Mouse (Mus musculus) thymus, adult 2 months (tissue): ENCODE results near the gene Gabrg3. TPM values are rescaled to one million over a fixed set of nuclear protein-coding genes. Genes with fewer than 3 reads are reported as not detected.

Experiments
- DNase-seq: peaks from one replicate; pipeline ENCODE4 v3.0.0; 2021
- H3K27ac ChIP-seq: fragments of 200-500 bp; 2 replicates; pipeline ENCODE4 v1.5.1; 2012; ENCODE audit warnings: low read length, control low read depth; ENCODE audit not compliant: control insufficient read depth, insufficient read depth
- H3K27me3 ChIP-seq: fragments of 200-500 bp; 2 replicates; pipeline ENCODE4 v1.6.1; 2012; ENCODE audit warnings: mild to moderate bottlenecking, low read length, moderate library complexity, mixed read lengths; ENCODE audit not compliant: control insufficient read depth, insufficient read depth
- H3K36me3 ChIP-seq: fragments of 200-500 bp; 2 replicates; pipeline ENCODE4 v1.6.1; 2012; ENCODE audit warnings: mild to moderate bottlenecking, low read length, moderate library complexity; ENCODE audit not compliant: control insufficient read depth, insufficient read depth
- H3K4me1 ChIP-seq: fragments of 200-500 bp; replicated peaks from 2 replicates; pipeline ENCODE4 v1.6.1; 2012; ENCODE audit warnings: low read length; ENCODE audit not compliant: control insufficient read depth, insufficient read depth
- H3K4me3 ChIP-seq: fragments of 200-500 bp; 2 replicates; pipeline ENCODE4 v1.5.1; 2012; ENCODE audit warnings: mild to moderate bottlenecking, low read length, control low read depth, moderate library complexity; ENCODE audit not compliant: control insufficient read depth, insufficient read depth
- CTCF ChIP-seq: fragments of 200-500 bp; IDR thresholded peaks from 2 replicates; pipeline ENCODE4 v1.5.1; 2012; ENCODE audit warnings: mild to moderate bottlenecking, control low read depth, low read length, moderate library complexity, borderline replicate concordance; ENCODE audit not compliant: control insufficient read depth, poor library complexity, insufficient read depth; ENCODE audit errors: extremely low read depth
- POLR2A ChIP-seq: fragments of 200-500 bp; IDR thresholded peaks from 2 replicates; pipeline ENCODE4 v1.6.1; 2012; ENCODE audit warnings: mild to moderate bottlenecking, low read length, control low read depth, moderate library complexity; ENCODE audit not compliant: control insufficient read depth, poor library complexity, insufficient read depth; ENCODE audit errors: extremely low read depth
- WGBS: fragments of 180-500 bp; shearing (Covaris S2); methylation state at CpG from one replicate; pipeline ENCODE4 v1.1.7; 2018; 5-methylcytosine and 5-hydroxymethylcytosine counted together
- polyA plus RNA-seq: library from polyadenylated mRNA; depleted of rRNA; stranded (reverse); fragments of >200 nt; gene quantifications from 2 replicates; pipeline ENCODE4 v1.2.3, GENCODE M21; 2012

Gene Gabrg3
- polyA plus RNA-seq, 1 experiment, result 0.15 TPM

DNA sequence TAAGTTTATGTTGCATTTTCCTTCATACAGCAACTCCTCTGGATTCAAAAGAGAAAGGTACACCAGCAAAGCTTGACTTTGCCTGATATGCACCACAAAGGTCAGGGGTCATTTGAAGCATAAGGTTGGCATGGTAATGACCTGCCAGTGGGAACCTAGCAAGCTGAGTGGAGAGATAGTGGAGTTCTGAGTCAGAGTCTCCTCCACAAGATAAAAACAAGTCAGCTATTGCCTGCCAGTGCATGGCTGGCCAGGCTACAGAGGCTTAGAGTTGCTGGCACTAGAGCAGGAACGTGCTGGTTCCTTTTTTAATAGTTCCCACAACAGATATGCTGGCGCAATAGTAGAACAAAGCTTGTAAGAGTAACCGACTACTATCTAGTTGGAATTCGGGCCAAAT, 6.6 kb upstream of the Gabrg3 start:
- TF ChIP-seq POLR2A, result no peak
- TF ChIP-seq CTCF, result no peak
- H3K4me3 ChIP-seq, result no peak overlapping the region
- no peaks in the 10 kb centered on the region for H3K36me3 ChIP-seq
- H3K27ac ChIP-seq, result no peak overlapping the region
- H3K27me3 ChIP-seq, result no peaks in the 10 kb centered on the region
- no peaks in the 10 kb centered on the region for H3K4me1 ChIP-seq
- 76% methylated on average over 4 of the region's 4 CpGs for WGBS
- DNase-seq, result no peak

DNA sequence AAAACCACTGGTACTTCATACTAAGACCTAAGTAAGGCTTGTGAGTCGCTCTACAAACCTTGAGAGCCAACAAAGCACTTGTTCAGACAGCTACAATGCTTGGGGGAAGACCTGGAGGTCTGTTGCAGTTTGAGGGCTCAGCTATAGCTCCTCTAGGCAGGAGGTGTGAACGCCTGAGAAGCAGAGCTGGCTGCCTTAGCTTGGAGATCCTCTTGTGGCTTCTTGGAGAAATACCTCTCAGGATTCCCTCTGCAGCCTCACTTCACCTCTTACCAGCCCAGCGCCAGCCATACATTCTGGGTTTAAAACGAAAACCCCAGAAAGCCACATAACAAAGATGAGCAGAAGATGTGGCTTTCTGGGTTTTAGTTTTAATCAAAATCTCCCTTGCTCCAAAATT, 3.1 kb upstream of the Gabrg3 start:
- no peak for DNase-seq
- no peak overlapping the region for H3K4me3 ChIP-seq
- H3K36me3 ChIP-seq, result no peaks in the 10 kb centered on the region
- no peak overlapping the region for H3K27ac ChIP-seq
- TF ChIP-seq POLR2A (no peak), CTCF (no peak)
- 42% methylated on average over 4 of the region's 4 CpGs for WGBS
- no peaks in the 10 kb centered on the region for H3K4me1 ChIP-seq
- H3K27me3 ChIP-seq, result no peaks in the 10 kb centered on the region

GRCm38 (mm10) chr7:57387341-57387654, 310 bp upstream of the Gabrg3 start:
- H3K4me1 ChIP-seq, result no peaks in the 10 kb centered on the region

GRCm38 (mm10) chr7:57384112-57384511, 2.9 kb downstream of the Gabrg3 start:
- TF ChIP-seq CTCF (no peak), POLR2A (no peak)
- no peak overlapping the region for H3K27ac ChIP-seq
- 22% methylated on average over 4 of the region's 4 CpGs for WGBS
- DNase-seq, result no peak
- H3K27me3 ChIP-seq, result no peaks in the 10 kb centered on the region
- no peaks in the 10 kb centered on the region for H3K4me1 ChIP-seq
- H3K36me3 ChIP-seq, result no peaks in the 10 kb centered on the region
- no peak overlapping the region for H3K4me3 ChIP-seq

More at GRCm38 (mm10) chr7:57387341-57387654, 310 bp upstream of the Gabrg3 start:
- WGBS, result 25% methylated on average over 6 of the region's 6 CpGs
- no peak overlapping the region for H3K27ac ChIP-seq
- no peak for DNase-seq
- TF ChIP-seq CTCF, result no peak
- TF ChIP-seq POLR2A, result no peak
- H3K4me3 ChIP-seq, result no peak overlapping the region
- H3K36me3 ChIP-seq, result no peaks in the 10 kb centered on the region
- no peaks in the 10 kb centered on the region for H3K27me3 ChIP-seq

DNA sequence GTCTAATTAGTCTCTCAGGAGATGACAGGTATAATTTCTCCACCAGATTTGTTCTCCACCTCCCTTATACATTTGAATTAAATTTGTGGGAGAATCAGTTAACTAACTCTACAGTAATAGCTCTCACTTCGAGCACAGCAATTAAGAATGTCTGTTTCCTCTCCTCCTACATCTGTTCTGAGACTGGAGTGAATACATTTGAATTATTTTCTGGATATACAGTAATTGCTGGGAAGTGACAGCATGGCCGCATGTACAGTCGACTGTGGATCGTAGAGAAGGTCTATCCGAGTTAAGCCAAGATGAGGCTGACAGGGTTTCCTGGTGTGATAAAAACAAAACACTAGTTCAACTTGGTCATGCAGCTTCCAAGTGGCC, 21.0 kb downstream of the Gabrg3 start:
- H3K4me1 ChIP-seq, result no peaks in the 10 kb centered on the region
- H3K27ac ChIP-seq, result no peak overlapping the region
- no peak for DNase-seq
- H3K4me3 ChIP-seq, result no peak overlapping the region
- TF ChIP-seq POLR2A (no peak), CTCF (no peak)
- H3K36me3 ChIP-seq, result no peaks in the 10 kb centered on the region
- WGBS, result 86% methylated on average over 5 of the region's 5 CpGs
- no peaks in the 10 kb centered on the region for H3K27me3 ChIP-seq

DNA sequence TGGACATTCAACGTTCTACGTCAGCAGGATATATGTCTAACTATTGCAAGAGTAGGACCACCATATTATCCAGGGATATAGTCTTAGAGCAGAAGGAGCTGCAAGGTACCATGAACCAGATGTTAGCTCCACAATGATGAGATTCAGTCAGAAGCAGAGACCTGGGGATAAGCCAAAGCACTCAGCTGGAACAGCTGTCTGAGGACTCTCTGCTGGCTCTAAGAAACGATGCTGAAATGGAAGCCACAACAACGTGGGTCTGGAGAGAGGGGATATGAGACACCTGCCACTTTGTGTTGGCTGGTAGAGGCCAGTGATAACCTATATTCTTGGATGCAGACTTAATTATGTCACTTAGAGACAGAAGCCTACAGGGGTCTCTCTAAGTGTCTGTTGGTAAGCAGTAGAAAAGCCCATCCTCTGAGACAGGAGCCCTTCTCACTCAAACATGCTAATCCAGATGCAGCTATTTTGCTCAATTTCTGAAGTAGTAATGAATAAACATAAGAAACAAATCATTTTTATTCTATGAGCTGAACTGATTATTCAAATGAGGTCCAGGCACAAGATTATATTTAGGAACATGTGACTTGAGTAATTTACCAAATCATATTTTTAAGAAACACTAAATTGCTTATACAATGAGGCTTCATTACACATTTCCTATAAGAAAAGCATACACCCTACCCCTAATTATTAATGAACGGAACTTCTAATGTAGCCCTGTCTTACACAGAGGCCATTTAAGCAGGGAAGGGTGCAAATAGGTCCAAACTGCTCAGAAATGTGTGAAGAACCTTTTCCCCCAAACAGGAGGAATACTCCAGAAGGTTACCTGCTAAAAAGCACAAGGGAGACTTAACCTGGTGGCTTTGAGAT, 21.6 kb downstream of the Gabrg3 start:
- 90% methylated on average over 5 of the region's 5 CpGs for WGBS
- H3K36me3 ChIP-seq, result no peaks in the 10 kb centered on the region
- DNase-seq, result no peak

More for the DNA sequence above, 21.6 kb downstream of the Gabrg3 start:
- Histone ChIP-seq H3K4me3 (no peak overlapping the region), H3K27me3 (no peaks in the 10 kb centered on the region), H3K27ac (no peak overlapping the region), H3K4me1 (no peaks in the 10 kb centered on the region)
- TF ChIP-seq POLR2A (no peak), CTCF (no peak)
